Mouse (Mus musculus): ENCODE results near the gene Ift43.

Ift43 gene

GRCm38 (mm10) chr12:86168712-86169111 is 86.4 kb downstream of the Ift43 start:
- DNase-seq (ENCODE audit: inconsistent age in 2 of 2, low spot score in 1 of 2), result no peak

DNA sequence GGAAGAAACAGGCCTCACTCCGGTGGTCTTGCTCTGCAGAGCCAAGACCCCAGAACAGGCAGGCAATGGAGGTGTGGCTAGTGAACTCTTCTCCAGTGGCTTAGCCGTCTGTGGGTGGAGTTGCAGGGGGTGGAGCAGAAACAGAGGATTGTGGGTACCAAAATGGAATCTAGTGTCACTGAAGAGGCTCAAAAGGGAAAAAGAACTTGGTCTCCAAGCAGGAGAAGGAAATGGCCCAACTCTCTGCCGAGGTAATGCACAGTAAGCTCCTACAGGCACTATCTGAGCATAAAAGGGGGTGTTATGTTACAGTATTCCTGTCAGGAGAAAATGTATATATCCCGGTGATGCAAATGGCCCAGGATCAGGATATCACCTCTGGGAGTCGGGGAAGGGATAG is 86.9 kb downstream of the Ift43 start:
- no peak for DNase-seq (ENCODE audit: inconsistent age in 2 of 2, low spot score in 1 of 2)

- no peak for DNase-seq (ENCODE audit: inconsistent age in 2 of 2, low spot score in 1 of 2)
Measured at GRCm38 (mm10) chr12:86173314-86173713, 91.0 kb downstream of the Ift43 start.

- no peak for DNase-seq (ENCODE audit: inconsistent age in 2 of 2, low spot score in 1 of 2)
Measured at GRCm38 (mm10) chr12:86174369-86174768, 92.0 kb downstream of the Ift43 start.

- no peak for DNase-seq (ENCODE audit: inconsistent age in 2 of 2, low spot score in 1 of 2)
Measured at GRCm38 (mm10) chr12:86175476-86175942, 93.2 kb downstream of the Ift43 start.

DNA sequence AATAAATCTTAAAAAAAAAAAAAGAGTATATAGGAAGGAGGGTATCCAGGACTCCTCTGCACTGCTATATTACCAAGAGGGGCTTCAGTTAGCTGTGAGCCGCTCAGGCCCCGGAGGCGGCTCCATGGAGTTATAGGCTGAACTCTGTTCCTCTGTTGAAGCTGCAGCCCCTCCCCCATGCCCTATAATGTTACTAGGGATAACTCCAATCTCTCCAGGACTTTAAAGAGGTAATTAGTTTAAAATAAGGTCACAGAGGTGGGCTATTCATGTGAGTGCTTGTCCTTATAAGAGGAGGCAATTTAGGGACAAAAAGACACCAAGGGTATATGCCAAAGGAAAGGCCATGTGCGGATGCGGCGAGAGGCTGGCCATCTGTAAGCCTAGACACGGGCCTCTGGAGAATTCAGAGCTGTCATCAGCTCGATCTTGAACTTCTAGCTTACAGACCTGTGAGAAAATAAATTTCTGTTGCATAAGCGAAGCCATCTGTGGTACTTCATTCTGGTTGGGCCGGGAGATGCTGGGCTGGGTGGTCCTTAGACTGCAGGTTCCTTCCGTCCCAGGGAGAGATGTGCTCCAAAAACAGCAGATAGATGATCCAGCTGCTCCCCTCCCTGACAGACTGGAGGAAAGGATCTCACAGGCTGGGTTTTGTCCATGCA is 94.5 kb downstream of the Ift43 start:
- no peak for DNase-seq (ENCODE audit: inconsistent age in 2 of 2, low spot score in 1 of 2)

GRCm38 (mm10) chr12:86179266-86179665 is 96.9 kb downstream of the Ift43 start:
- no peak for DNase-seq (ENCODE audit: inconsistent age in 2 of 2, low spot score in 1 of 2)

DNA sequence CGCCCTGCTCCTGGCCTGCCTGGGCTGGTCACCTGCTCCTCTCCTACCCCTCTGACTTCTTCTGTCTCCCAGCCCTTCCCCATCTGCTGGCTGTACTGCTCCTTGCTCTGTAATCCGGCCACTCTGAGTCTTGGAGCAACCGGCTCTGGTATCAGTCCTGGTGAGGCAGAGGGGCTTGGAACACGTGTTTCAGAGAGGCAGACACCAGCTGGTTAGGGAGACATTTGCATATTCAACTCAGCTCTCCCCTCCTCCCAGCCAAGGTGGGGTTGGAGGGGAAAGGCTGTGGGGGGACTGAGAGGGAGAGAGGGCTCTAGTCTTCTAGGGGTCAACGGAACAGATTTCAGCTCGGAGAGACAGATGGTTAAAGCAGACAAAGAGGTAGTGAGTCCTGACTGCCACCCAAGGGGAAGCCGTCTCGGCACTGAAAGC is 99.0 kb downstream of the Ift43 start:
- no peak for DNase-seq (ENCODE audit: inconsistent age in 2 of 2, low spot score in 1 of 2)

DNA sequence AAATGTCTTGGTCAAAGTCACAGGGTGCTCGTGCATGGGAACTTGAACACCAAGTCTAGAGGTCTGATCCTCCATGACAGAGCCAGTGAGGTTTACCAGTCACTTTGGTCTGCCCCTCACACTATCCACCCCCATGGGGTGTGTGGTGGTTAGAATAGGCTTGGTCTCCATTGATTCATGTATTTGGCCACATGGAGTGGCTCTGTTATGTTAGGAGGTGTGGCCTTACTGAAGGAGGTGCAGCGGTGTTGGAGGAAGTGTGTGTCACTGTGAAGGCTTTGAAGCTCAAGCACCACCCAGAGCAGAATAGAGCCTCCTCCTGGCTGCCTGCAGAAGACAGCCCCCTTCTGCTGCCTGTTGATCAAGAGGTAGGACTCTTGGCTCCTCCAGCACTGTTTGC is 99.5 kb downstream of the Ift43 start:
- DNase-seq (ENCODE audit: inconsistent age in 2 of 2, low spot score in 1 of 2), result no peak

- no peak for DNase-seq (ENCODE audit: inconsistent age in 2 of 2, low spot score in 1 of 2)
Measured at GRCm38 (mm10) chr12:86182414-86182813, 100.1 kb downstream of the Ift43 start.

GRCm38 (mm10) chr12:86188161-86188560 is 105.8 kb downstream of the Ift43 start:
- peak; percentile 14 to 55 for DNase-seq (ENCODE audit: inconsistent age in 2 of 2, low spot score in 1 of 2)

GRCm38 (mm10) chr12:86189601-86190323 is 107.4 kb downstream of the Ift43 start:
- no peak for DNase-seq (ENCODE audit: inconsistent age in 2 of 2, low spot score in 1 of 2)

DNA sequence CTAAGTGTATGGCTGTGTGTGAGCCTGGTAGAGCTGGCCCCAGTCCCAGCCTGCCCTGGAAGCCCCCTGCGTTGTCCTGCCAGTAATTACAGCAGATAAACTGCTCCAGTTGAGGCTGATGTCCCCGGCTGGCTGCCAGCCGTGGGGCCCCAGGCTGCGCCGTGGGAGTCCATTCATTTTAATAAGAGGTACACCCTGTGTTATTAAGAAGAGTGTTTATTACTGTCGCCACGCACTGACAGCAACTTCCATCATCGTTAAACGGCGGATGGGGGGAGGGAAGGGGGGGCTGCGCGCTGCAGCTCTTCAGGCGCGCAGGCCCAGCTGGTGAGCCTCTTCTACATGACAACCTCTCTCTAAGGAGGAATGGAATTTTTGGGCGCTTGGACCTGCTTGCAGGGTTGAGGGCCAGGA is 109.7 kb downstream of the Ift43 start:
- no peak for DNase-seq (ENCODE audit: inconsistent age in 2 of 2, low spot score in 1 of 2)

DNA sequence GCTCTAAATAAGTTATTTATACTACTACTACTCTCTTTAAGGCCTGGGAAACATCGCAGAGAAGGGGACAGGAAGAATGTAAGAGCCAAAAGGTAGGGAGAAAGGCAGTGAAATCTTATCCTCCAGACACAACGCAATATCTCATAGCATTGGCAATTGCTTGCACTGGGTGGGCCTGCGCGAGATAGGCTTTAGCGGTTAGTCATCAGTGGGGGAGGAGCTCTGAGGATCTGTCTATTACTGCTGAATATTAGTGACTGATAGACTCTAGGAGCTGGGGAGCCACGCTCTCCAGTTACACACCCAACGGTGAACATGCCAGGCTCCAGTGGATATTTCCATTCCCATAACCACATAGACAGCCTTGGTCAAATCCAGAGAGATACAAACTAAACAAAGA is 114.6 kb downstream of the Ift43 start:
- no peak for DNase-seq (ENCODE audit: inconsistent age in 2 of 2, low spot score in 1 of 2)

- no peak for DNase-seq (ENCODE audit: inconsistent age in 2 of 2, low spot score in 1 of 2)
Measured at GRCm38 (mm10) chr12:86203443-86204057, 121.2 kb downstream of the Ift43 start.

GRCm38 (mm10) chr12:86211099-86211520 is 128.8 kb downstream of the Ift43 start:
- DNase-seq (ENCODE audit: inconsistent age in 2 of 2, low spot score in 1 of 2), result no peak
